Mouse (Mus musculus) left cerebral cortex, postnatal 4 days (tissue): Measurements from ENCODE around the gene Fam102b. TPM values are rescaled to one million over a fixed set of nuclear protein-coding genes. Genes with fewer than 3 reads are reported as not detected.
A peak's percentile ranks its signal among the peaks of the same experiment; 100 is the strongest.

ENCODE experiments used
- DNase-seq: peaks from one replicate; pipeline ENCODE4 v3.0.0-alpha.2; 2022
- intact Hi-C: fragments of 180-260 bp; cut with DNase I; formaldehyde crosslinking; loops from one replicate; pipeline ENCODE4 v1.15.1; 2025
- total RNA-seq, 2 experiments: library from RNA; stranded (reverse); gene quantifications; 2 replicates each; pipeline ENCODE4 v1.2.3; 2021

The Fam102b gene
- total RNA-seq, 2 experiments from 2014 or later, result 83.0 to 84.2 TPM

DNA sequence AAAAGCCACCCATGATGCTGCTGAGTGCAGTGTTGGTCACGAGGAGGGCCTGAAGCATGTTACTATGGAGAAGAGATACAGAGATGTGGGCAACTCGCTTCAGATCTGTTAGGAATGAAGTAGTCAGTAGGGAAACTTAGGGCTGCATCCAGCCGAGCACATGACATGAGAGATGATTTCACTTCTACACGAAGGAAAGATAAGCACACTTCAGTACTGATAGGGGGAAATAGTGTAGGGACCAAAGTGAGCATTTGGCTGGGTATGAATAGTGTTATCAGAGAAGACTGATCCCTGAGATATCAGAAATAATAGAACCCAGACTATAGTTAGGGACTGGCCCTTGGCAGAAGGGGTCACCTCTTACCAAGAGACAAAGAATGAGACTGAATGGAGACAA, 14.8 kb downstream of the Fam102b start:
- DNase-seq, result no peak
- intact Hi-C loops, result loop anchor here (5.0 kb wide), 1 partner anchor 45 kb away; no protein-coding TSS in a partner anchor

DNA sequence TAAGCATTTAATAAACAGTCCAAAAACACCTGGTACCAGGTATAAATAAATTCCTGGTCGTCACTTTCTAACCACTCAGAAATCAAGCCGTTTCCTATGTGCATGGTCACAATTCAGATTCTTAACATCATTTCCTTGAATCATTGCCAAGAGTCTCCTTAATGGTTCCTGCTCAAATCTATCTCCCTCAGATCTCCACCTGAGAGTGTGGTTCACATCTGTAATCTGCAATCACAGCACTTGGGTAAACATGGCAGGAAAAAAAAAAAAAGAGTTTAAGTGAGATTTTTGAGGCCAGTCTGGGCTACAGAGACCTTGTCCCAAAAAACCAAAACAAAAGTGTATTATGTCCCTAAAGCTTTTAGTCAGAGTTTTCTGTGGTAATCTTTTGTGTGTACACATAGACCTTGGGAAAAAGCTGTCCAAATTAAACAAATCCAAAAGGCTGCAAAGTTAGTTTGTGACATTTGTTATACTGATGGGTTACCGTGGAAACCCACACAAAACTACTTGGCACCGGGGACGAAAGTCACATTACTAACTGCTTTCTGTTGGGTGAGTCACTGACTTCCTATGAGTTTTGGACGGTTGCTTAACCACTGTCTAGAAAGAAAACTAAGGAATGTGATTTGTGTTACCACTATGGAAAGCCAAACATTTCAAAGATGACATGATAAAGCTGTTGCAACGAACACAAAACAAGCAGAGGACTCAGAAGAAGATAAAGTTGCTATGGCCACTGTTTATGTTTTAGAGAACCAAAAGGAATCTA, 16.7 kb downstream of the Fam102b start:
- DNase-seq, result no peak
- intact Hi-C loops, result loop anchor here (5.0 kb wide), 1 partner anchor 47 kb away; no protein-coding TSS in a partner anchor

- intact Hi-C loops, result no loop called here
- DNase-seq, result no peak
Observed at GRCm38 (mm10) chr3:109008180-109008579, 19.2 kb downstream of the Fam102b start.

DNA sequence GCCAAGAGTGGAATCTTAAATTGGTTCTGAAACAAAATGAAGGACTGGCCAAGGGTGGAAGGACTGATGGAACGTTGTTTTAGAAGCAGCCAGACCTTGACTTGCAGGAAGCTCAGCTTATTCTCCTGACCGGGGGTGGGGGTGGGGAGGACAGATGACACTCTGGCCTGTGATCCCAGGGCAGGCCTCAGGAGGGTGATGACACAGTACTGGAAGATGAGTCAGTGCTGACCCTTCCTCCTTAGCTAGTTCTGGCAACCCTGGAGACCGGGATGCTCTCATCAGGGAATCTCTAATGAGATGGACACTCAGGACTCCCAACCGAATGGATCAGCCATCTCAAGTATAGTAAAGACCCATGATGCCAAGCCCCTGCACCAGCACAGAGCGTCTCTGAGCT, 21.6 kb downstream of the Fam102b start:
- DNase-seq, result no peak
- intact Hi-C loops, result no loop called here

DNA sequence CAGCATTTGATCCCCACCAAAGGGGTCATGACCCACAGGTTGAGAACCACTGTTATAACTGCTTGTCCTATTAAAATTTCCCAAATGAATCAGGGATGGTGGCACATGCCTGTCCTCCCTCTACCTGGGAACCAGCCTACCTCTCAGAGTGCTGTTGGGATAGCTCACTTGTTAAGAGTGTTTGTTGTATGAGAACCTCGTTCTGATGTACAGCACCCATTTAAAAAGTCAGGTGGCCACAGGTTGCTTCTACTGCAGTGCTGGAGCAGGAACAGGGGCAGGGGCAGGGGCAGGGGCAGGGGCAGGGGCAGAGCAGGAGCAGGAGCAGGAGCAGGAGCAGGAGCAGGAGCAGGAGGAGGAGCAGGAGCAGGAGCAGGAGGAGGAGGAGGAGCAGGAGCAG, 28.2 kb downstream of the Fam102b start:
- no peak for DNase-seq
- intact Hi-C loops, result no loop called here

- DNase-seq, result no peak
- intact Hi-C loops, result no loop called here
Observed at GRCm38 (mm10) chr3:108997762-108998161, 29.6 kb downstream of the Fam102b start.

GRCm38 (mm10) chr3:108997284-108997683, 30.1 kb downstream of the Fam102b start:
- DNase-seq, result no peak
- intact Hi-C loops, result no loop called here

GRCm38 (mm10) chr3:108995379-108995778, 32.0 kb downstream of the Fam102b start:
- no peak for DNase-seq
- intact Hi-C loops, result no loop called here

- intact Hi-C loops, result no loop called here
- no peak for DNase-seq
Observed at GRCm38 (mm10) chr3:108994477-108994876, 32.9 kb downstream of the Fam102b start.

DNA sequence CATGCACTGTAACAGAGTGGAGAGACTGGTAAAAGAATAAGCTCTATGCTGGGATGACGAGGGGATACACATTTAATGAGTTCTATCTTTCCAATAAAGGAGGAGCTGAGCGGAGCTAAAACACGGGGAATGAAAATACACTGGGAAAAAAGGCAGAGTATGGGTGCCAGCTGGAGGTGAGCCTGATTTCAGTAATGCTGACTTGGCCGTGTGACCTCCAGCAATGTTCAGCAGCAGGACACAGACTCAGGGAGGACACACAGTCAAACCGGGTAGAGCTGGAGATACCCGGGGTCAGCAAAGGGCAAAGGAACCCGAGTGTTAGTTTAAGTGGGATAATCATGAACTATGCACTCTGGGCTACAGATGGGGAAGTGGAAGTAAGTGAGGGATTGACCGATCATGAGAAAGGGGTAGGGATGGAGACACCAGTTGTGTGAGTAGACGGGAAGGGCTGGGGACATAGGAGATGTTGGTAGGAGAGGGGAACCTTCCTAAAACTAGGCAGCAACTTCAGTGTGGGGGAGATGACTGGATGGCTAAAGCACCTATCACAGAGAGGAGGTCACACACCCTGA, 37.3 kb downstream of the Fam102b start:
- intact Hi-C loops, result no loop called here
- DNase-seq, result no peak

DNA sequence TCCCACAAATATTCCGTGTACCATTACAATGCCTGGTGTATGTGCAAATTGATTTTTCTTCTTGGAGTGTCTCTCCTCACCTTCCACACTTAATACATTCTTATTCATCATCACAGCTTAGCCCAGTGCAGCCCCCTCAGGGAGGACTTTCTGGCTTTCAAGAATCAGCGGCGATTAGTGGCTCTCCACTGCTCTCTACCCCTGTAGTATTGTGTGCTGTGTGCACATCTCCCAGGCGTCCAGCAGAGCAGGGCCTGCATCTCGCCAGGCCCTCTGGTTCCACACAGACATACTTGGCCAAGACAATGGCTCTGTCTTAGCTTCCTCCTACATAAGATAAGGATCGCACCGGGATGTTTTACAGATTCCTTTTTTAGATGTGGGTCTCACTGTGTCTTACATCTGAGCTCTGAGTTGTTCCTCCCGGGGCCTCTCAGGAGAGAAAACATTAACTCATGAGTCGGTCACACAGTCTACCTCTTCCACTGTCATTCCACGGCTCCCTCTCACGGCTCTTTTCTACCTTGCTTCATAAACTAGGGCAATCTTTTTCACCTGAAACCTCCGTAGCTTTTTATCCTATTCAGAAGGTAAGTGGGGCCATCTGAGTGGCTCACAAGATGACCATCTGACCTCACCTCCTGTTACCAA, 40.3 kb downstream of the Fam102b start:
- intact Hi-C loops, result no loop called here
- DNase-seq, result no peak

GRCm38 (mm10) chr3:108986534-108986933, 40.9 kb downstream of the Fam102b start:
- peak; percentile 46 for DNase-seq
- intact Hi-C loops, result no loop called here

DNA sequence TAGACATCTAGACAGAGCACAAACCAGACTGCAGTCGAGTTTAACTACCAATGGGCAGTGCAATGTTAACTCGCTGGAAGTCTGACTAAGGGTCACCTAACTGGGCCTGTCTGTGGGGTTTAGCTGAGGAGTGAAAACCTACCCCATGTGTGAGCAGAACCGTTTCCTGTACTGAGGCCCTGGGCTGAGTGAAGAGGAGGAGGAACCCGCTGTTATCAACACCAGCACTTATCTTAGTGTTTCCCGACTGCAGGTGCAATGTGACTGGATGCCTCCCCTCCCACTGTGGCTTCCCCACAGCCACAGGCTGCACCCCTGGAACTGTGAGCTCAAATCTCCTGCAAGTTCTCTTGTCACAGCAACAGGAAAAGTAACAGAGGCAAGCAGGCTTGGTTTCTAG, 43.4 kb downstream of the Fam102b start:
- intact Hi-C loops, result no loop called here
- no peak for DNase-seq

DNA sequence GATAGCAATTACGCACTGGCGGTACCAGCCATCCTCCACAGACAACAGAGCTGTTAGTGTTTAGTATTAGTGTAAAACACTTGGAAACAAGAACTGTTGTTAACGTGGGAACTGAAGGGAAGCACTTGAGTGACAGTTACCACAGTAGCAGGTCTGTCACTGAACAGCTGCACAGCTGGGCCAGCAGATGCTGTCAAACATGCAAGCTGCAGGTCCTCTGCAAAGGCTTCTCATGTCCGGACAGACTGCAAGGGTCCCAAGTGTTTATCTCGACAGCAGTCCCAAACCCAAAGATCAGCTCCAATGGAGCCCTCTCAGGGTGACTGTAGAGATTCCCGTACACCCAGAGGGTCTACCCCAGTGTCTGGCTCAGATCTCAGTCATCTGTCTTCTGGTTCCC, 45.5 kb downstream of the Fam102b start:
- intact Hi-C loops, result no loop called here
- DNase-seq, result no peak

- no peak for DNase-seq
- intact Hi-C loops, result no loop called here
Observed at GRCm38 (mm10) chr3:108977340-108978030, 49.9 kb downstream of the Fam102b start.

GRCm38 (mm10) chr3:108974920-108975485, 52.4 kb downstream of the Fam102b start:
- intact Hi-C loops, result no loop called here
- DNase-seq, result no peak

DNA sequence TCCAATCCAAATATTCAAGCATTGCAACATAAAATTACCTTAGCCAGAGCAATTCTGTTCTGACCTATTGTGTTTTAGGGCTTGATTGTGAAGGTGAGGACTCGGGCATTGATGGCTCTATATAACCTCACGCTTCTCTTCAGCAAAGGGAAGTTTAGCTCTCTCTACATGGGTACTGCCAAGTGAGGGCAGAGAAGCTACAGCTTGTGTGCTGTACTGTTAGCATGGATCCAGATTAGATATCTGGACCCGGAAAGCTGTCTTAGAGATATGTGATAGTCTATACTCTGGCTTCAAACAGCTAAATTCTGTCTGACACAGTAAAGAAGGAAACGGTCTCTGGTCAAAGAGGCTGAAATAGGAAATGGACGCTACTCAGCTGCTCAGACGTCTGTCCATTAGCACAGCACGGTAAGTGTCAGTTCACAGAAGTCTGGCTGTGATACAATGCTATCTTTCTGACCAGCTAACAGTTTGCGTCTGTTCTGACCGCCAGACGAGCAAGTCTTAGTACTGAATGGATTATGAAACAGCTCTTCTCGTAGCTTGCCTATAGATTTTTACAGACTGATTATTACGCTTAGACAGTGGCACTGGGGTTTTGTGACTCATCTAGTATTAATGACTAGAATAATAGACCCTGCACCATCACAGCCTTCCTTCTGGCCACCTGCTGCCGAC, 53.3 kb downstream of the Fam102b start:
- DNase-seq, result no peak
- intact Hi-C loops, result no loop called here

GRCm38 (mm10) chr3:108966051-108966450, 61.4 kb downstream of the Fam102b start:
- DNase-seq, result no peak
- intact Hi-C loops, result no loop called here

DNA sequence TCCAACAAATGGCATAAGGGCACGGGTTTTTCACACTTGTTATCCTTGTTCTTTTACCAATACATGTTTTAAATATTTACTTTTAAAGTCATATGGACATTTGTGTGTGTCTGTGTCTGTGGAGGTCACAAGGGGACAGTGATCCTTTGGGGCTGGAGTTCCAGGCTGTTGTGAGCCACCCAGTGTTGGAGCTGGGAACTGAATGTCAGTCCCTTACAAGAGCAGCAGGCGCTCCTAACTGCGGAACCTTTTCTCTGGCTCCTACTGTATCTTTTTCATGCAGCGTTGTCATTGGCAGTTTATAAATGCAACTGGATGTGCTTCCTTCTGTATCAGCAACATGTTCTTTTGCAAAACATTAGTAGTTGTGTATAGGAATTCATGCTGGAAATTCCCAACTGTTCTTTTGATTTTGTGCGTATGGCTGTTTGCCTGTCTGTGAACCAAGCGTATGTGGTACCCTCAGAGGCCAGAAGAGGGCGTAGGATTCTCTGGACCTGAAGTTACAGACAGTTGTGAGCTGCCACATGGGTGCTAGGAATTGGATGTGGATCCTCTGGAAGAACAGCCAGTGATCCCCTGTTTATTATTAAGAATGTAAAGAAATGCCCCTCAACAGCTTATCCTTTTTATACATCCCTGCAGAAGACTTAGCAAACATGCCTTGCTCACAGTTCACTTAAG, 62.9 kb downstream of the Fam102b start:
- intact Hi-C loops, result loop anchor here (5.0 kb wide), 1 partner anchor 52 kb away; the partner anchor contains the start of gene Prpf38b

GRCm38 (mm10) chr3:108963776-108964175, 63.6 kb downstream of the Fam102b start:
- no peak for DNase-seq
- intact Hi-C loops, result loop anchor here (5.0 kb wide), 1 partner anchor 51 kb away; the partner anchor contains the start of gene Prpf38b

More for the DNA sequence above, 62.9 kb downstream of the Fam102b start:
- DNase-seq, result no peak
